Mouse (Mus musculus) layer of hippocampus, adult 8-10 months (tissue): ENCODE results near the gene Fcrl6. TPM values are rescaled to one million over a fixed set of nuclear protein-coding genes. Genes with fewer than 3 reads are reported as not detected.

ENCODE experiments used
- DNase-seq, 2 experiments: peaks; one replicate each; pipeline ENCODE4 v3.0.0; 2022; ENCODE audit warnings: low spot score in 2 of 2
- total RNA-seq, 4 experiments: library from RNA; stranded (reverse); gene quantifications; 2 replicates each; pipeline ENCODE4 v1.2.4; 2022

Gene Fcrl6
- total RNA-seq = under 1 TPM in 1 of 4 experiments, not detected in 3; 0.25 TPM

DNA sequence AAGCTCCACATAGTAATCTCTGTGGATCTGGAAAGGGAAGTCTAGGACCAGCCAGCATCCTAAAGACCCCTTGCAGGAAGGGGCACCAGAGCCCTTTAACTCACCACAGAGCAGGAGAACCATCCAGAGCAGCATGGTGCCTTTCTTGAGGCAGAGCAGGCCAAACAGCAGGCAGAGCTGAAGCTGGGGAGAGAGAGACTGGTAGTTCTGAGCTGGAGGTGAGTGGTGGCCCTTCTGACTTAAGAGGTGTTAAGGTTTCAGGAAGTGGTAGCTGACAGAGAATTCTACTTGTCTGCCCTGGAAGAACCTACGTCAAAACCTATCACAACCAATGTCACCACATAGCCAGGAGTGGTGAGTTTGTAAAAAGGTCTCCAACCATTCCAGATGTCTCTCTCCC lies at the start of gene Fcrl6:
Gene Fcrl6 (minus strand): TSS at position 226 of the 400 bp plus-strand sequence.
- DNase-seq = no peak

DNA sequence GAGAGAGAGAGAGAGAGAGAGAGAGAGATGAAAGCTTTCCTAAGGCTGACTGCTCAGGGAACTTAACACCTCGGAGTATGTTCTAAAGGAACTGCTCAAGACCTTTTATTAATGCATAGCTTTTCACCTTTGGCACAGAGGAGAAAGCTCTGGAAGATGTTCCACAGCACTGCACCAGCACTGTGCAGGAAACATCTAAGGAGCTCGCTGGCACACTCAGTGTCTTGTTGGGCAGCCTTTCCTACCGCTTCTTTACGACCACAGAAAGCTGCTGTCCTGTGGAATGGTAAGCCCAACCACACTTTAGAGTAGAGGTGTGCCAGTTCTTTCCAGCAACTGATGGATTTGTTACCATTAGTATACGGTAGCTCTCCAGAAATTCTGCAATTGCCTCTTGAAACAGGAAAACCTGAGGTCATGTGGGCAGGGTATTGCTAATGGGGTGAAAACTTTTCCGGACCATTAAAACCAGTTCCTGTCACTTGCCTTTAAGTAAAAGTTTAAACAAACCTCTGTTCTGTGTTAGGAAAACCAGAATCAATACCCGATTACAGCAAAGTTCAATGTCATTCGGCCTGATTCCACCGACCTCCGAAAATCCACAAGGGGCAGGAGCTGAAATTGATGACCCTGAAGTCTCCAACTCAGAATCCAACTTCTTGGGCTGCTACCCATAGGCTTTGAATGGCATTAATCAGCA lies 49.1 kb upstream of the Fcrl6 start:
- DNase-seq = no peak

DNA sequence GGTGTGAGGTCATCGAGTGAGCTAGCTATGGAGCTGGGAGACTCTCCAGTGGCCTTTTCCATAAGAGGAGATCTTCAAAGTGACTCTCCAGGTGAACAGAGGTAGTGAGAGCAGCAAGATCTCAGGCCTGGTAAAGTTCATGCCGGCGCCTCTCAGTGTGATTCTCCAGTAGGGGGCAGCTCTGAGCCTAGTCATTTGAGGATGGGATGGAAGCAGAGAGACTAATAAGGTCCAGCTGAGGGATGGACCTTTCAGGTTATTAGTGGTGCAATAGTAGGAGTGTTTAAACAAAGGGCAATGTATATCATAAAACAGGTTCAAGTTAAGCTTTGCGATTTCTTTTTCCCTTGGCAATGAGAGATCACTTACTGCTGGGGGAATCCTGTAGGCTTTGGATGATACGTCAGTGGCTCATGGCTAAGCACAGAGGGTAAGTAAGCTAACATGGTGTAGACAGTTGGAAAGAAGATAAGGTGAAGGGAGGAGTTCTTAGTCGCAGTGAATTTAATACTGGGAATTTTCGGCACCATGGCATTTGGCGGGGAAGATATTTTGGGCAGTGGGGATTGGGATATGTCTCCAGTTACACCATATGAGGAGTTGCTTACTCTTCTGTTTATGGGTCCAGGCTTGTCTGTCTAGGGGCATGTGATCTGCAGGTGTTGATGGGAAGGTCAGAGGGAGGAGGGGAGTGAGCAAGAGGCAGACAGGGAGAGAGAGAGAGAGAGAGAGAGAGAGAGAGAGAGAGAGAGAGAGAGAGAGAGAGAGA lies 48.4 kb upstream of the Fcrl6 start:
- DNase-seq = peak in 1 of 2 experiments; percentile 25

DNA sequence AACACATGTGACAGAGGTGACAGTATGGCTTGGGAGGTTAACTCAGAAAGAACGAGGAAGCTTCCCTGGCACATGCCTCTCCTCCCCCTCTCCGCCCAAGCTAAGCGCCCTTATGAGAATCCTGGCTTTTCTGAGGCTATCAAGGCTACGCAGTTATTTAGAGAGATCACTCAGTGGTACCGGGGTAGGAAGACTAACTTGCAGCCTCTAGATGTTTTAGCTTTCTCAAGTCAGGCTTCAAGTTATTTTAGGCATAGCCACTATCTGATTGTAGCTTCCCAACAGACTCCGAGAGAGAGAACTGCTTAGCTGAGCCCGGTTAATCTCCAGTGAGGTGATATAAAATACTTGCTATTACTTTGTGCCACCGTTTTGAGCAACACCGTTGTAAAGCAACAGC lies 47.0 kb upstream of the Fcrl6 start:
- DNase-seq = no peak

DNA sequence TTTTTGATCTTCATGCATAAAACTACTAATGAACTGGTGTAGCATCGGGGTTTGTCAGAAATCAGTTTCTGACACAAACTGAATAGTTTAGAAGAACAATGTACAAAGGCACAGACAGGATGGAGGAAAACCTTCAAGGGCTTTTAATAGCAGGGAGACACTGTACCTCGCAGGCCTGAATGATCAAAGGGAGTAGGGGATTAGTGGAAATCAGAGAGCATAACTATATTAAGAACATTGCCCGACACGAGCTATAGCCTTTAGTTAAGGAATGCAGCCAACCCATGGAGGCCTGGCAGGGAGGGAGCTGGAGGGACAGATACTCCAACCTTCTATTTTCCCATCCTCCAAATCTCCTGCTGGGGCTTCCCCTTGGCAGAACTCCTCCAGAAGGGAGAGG lies 44.9 kb upstream of the Fcrl6 start:
- DNase-seq = no peak

DNA sequence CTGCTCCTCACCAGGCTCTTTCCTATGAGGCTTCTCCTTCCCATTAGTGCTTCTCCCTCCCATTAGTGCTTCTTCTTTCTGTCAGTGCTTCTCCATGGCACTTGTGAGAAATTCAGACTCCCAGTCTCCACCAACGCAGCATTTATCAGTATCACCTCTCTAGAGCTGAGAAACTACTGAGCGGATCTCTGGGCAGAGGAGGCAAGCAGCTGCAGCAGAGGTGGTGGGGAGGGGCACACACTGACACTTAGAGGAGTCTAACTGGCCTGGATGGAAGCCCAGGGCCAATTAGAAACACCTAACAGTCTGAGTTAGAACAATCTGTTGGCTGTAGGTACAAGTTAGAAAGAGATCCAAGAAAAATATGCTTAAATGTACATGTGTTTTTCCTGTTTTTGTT lies 36.4 kb upstream of the Fcrl6 start:
- DNase-seq = no peak

DNA sequence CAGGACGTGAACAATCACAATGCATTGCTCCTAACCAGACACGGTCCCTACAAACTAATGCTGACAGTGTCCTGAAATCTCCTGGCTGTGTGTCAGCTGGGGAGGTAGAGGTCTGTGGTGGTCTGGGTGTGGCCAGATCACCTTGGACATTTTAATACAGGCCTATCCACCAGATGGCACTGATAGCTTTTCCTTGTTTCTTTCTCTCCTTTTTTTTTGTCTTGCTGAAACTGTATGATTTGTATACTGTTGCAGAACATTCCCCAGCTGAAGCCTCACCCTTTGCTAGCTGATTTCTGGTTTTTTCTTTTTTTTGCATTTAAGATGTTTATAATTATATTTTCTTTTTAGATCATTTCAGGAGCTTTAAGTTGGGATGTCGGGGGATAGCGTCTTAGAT lies 35.5 kb upstream of the Fcrl6 start:
- DNase-seq = no peak

DNA sequence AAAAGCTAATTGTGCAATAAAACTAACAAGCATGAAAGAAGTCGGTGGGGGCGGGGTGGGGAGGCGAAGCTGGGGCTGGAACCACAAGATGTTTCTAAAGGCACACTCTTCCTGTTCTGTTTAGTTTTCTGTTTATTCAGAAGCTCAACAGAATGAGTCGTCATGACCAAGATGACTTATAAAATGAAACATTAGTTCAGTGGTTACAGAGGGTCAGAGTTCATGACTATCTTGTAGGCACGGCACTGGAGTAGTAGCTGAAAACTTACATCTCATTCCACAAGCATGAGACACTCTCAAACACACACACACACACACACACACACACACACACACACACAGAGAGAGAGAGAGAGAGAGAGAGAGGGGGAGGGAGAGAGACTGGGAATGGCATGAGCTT lies 33.9 kb upstream of the Fcrl6 start:
- no peak for DNase-seq

DNA sequence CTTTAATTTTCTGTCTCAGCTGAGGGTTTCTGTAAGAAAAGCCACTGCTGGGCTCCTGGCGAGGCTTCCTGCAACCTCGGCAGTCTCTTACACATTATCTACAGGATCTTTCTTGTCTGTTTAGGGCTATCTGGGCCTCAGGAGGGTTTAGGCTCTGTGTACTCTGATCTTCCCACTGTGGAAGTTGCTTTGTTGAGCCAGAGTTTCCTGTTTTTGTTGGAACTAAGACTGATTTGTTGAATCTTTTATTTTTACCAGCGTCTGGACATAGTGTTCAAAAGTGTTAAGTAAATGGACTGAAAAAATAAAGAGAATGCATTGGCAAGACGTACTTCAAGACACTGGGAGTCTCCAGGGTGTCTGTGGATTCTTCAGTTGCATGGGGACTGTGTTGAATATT lies 32.9 kb upstream of the Fcrl6 start:
- DNase-seq = no peak

DNA sequence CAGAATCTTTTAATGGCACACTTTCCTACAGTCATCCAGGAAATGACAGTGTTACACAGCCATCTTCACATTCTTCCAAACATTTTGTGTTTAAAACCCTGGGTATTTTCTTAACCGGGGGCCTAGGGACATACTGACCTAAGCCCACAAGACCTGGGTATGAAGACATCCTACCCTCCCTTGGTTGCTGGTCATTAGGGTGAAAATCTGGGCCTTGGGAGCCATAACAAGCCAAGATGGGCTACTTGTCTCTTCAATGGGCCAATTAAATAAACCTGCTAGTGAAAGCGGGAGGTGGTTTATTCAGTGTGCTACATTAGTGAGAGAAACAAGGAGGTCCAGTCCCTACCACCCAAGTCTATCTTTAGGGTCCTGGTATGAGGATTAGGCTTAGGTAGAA lies 31.8 kb upstream of the Fcrl6 start:
- DNase-seq = no peak

DNA sequence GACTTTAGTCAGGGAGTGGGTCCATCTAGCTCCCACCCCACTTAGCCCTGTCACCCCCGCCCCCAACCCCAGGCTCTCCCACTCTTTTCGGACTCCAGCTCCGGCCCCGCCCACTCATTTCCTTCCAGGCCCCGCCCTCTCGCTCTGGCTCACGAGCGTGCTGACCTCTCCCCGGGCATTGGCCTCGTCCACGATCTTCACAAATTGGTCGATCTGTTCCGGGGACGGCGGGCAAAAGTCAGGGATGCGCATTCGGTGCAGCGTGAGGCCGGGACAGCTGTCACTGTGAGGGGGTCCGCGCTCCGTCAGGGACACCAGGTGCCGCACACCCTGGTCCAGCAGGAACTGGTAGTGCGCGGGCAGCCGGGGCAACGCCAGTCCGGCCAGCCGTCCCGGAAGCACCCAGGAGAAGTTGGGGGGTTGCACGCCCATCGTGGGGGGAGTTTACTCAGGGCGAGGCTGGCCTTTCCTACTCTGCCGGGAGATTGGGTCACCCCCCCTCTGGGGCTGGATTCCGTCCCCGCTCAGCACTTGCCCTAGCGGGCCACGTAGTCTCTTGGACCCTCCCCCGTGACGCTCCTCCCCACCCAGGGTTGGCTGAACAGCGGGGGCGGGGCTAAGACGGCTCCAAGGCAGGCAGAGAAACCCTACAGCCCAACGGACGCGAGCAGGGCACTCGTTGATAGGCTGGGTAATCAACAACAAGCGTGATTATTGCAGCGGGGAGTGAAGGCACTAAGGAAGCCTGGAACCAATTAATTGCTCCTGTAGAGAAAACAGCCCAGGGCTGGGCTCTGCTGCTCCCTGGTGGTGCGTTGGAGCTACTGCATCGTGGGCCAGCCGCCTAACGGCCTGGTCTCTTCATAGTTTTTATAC lies 30.3 kb upstream of the Fcrl6 start, which contains the start of gene Dusp23:
Gene Dusp23 (minus strand): TSS at position 512 of the 876 bp plus-strand sequence.
- peak; percentile 95 to 96 for DNase-seq

DNA sequence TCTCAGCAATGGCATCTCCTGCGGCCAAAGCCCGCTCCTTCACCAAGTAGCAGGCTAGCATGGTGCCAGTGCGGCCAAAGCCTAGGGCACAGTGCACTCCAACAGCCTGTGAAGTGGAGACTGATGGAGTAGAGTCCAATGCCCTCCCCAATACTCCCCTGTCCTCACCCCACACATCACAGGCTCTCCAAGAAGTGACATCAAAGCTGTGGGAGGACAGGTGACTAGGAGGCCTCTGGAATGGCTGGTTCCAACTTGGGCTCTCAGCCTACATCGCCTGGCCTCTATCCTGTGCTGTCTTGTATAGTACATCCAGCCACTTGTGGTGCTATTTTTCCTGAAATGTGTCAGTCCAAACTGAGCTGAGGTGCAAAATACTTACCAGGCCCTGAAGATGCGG lies 29.4 kb upstream of the Fcrl6 start:
- DNase-seq = no peak

DNA sequence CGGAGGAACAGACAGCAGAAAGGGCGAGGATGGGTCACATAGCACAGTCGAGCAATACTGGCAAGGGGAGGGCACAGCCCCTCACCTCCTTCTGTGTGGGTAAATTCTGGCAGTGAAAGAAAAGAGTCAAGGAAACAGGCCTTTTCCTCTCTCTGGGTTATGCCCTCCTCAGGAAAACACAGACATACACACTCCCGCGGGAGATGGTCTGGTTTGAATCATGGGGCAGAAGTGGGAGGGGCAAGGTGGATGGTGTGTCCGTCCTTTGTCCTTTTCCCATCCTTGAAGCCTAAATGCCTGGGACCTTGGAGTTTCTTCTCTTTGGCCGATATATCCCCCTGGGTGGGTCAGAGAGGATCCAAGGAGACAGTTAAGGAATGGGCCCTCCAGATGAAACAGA lies 27.5 kb upstream of the Fcrl6 start:
- DNase-seq = no peak

DNA sequence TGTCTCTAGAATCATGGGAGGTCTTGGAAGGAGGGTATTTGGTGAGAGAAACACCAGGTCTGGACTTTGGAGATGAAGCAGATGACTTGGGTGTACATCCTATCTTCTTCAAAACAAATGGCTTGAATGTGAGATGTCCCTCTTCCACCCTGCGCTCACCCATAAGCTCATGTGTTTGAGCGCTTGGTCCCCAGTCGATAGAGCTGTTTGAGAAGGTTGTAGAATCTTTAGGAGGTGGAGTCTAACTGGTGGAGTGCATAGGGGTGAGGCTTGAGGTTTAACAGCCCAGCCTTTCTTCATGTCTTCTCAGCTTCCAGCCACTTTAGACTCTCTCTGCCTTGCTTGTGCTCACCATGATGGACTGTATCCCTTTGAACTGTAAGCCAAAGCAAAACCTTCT lies 24.0 kb upstream of the Fcrl6 start:
- no peak for DNase-seq

DNA sequence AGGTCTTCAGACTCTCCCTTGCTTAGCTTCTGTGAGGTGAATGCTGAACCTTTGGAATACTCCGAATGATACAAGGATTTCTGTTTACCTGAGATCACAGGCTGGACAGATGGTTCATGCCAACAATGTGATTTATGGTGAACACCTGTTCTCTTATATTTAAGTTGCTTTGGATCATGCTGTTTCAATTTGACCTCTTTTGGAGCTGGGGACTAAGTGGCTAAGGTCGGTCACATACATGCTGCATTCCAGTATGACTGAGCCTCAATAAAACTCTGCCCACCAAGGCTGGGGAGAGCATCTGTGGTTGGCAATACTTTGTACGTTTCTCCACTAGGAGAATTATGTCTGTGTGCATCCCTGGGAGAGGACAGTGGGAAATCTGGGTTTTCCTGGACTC lies 21.7 kb upstream of the Fcrl6 start:
- DNase-seq = no peak

DNA sequence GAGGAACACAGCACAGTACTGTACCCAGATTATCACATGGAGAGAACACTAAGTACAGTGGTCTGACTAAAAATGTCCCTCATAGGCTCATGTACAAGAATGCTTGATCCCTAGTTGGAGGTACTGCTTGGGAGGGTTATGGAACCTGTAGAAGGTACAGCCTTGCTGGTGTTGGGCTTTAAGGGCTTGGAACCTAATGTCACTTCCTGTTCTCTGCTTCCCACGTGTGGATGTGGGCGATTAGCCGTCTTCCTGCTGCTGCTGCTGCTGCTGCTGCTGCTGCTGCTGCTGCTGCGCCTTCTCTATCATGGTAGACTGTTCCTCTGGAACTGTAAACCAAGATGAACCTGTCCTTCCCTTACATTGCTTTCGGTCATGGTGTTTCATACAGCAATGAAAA lies 21.2 kb upstream of the Fcrl6 start:
- DNase-seq = no peak

DNA sequence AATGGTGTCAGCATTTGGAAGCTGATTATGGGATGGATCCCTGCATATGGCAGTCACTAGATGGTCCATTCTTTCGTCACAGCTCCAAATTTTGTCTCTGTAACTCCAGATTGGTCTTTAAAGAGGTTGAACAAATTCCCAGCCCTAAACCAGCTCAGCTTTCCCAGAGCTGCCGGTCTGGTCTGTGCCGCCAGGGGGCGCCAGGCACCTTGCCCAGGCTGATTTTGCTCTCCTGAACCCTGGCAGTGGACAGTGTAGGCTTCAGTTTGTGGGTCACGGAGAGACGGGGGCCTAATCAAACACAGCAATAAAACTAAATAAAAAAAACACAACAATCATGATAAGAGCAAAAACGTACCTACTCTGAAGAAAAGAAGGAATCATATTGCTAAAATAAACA lies 16.9 kb upstream of the Fcrl6 start:
- DNase-seq = peak; percentile 19 to 64

DNA sequence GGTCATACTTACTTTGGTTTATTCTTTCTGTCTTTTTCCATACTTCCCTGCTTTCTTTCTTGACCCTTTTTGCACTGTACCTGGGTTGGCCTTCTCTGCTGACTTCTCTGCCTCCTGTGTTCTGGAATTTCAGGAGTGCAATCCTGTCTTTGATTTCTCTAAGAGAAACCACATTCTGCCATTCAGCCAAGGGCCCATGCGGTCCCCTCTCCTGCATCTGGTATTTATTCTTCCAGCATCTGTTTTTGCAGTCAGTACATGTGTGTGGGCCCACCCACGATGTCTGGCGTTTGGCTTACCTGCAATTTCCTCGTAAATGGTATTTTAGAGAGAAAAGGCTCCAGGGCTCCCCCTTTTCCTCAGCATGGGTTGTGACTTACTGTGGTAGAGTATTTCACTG lies 15.8 kb upstream of the Fcrl6 start:
- peak; percentile 14 to 19 for DNase-seq

DNA sequence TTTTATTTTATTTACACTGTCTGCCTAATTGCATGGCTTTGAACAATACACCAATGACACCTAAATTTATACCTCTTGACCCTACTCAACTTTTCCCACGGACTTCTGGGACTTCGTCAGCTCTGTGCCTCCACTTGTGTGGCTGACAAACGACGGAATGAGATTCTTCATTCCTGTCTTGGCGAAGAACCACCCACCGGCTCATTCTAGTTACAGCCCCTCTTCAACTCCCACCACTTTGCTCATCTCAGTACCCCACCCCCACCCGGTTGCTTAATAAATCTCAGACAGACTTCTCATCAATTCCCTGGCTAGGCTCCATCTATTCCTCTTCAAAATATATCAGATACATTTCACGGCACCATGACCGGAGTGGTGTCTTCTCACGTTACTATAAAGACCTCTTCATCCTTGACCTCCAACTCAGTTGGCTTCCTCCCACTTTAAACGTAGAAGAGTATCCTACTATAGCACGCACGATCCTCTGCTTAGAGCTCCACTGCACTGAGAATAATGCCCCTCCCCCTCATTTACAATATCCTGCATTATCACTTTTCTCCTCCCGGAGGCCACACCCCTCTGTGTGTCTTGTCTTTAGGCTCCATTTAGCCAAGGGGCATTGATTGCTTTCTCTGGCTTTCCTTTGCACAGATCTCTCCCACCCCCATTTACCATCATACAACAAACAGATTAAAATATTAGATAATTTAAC lies 15.2 kb upstream of the Fcrl6 start:
- DNase-seq = no peak

DNA sequence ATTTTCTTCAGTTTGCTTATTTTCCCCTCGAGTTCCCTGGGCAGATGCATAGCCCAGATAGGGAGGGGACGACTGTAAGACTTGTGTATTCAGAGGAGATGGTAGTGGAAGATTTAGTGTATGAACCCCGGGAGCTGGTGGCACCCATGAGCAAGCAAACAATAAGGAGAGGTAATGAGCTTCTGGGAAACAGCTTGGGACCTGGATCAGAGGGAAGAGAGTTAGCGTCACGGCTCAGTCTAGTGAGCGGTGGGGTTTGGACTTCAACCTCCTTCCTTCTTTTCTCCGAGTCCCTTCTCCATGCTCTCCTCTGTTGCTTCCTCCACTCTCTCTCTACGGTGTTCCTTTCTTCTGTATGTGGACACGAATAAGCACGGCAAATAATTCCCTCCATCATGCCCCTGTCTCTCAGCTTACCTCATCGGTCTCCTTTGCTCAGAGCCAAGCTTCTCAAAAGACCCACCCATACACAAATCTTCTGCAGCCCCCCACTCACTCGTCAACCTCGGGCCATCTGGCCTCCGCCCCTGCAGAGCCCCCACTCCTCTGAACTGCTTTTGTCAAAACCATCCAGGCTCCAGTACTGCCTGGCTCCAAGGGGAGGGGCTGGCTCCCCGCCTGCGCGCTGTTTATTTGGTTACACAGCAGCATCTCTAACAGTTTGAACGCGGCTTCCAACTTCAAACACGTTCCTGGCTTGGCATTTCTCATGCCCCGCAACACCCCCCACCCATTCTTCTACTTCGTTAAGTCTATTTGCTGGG lies 14.4 kb upstream of the Fcrl6 start:
- DNase-seq = peak; percentile 18 to 39

DNA sequence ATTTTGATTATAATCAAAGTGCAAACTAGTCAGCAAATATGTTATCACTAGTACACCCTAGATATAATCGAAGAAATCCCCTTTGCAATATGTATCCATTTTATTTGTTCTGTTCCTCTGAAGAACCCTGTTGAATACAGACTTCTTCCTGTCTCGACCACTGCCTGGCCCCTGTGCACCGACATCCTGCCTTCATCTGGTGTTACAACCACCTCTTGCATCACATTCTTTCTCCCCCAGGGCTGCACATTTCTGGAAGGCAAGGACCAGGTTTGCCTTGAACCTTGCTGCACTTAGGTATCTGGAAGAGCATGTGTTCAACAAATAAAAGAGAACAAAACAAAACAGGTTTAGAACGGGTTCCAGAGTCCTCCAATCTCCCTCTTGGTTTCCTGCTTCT lies 13.1 kb upstream of the Fcrl6 start:
- DNase-seq = no peak
